In genomic region chr4:63474439-63474838, GRCm38 (mm10) we compare ENCODE assay signal across 22 mouse cellular contexts. TPM values are rescaled to one million over a fixed set of nuclear protein-coding genes. Genes with fewer than 3 reads are reported as not detected.
DNase-seq lines count a peak whose midpoint lies in the region; ATAC-seq lines count a peak whose summit lies in the region.
"Had no signal": no experiment of that assay in that cellular context is flagged by ENCODE, and none has a peak within 500 bp of the region (broad histone marks: within the 10 kb centered on the region; RNA-seq: fewer than 3 reads in every experiment).

No protein-coding gene starts in this region.

- peaks cover 29% of the 10 kb centered on the region for H3K36me3 ChIP-seq in forebrain, embryonic 10.5 days (replicated peaks)
- no peaks in the 10 kb centered on the region for H3K36me3 ChIP-seq in forebrain, embryonic 16.5 days (ENCODE audit: control insufficient read depth, insufficient read depth)
- peaks cover 41% of the 10 kb centered on the region for H3K36me3 ChIP-seq in midbrain, embryonic 10.5 days
- H3K36me3 ChIP-seq in midbrain, embryonic 15.5 days (replicated peaks), result no peaks in the 10 kb centered on the region
- H3K36me3 ChIP-seq: embryonic facial prominence, embryonic 12.5 days; hindbrain, embryonic 13.5 days; liver, embryonic 12.5 days had no signal

- 11% methylated on average over 2 of the region's 2 CpGs for WGBS in forebrain, embryonic 10.5 days
- WGBS in forebrain, embryonic 16.5 days, result 10% methylated on average over 2 of the region's 2 CpGs
- 13% methylated on average over 2 of the region's 2 CpGs for WGBS in midbrain, embryonic 10.5 days
- 15% methylated on average over 2 of the region's 2 CpGs for WGBS in midbrain, embryonic 15.5 days

- no peak overlapping the region for H3K9ac ChIP-seq in forebrain, embryonic 16.5 days (replicated peaks; ENCODE audit: low read depth, low read length)
- H3K9ac ChIP-seq in midbrain, embryonic 15.5 days, result no peak overlapping the region
- H3K9ac ChIP-seq: embryonic facial prominence, embryonic 12.5 days; hindbrain, embryonic 13.5 days; liver, embryonic 12.5 days; lung, embryonic 14.5 days had no signal

- H3K4me2 ChIP-seq in forebrain, embryonic 16.5 days (ENCODE audit: low read length), result no peak overlapping the region
- H3K4me2 ChIP-seq in midbrain, embryonic 15.5 days, result no peak overlapping the region
- H3K4me2 ChIP-seq: embryonic facial prominence, embryonic 12.5 days; hindbrain, embryonic 13.5 days; liver, embryonic 12.5 days; lung, embryonic 14.5 days had no signal

- H3K9me3 ChIP-seq in forebrain, embryonic 10.5 days, result no peaks in the 10 kb centered on the region
- no peaks in the 10 kb centered on the region for H3K9me3 ChIP-seq in forebrain, embryonic 16.5 days (ENCODE audit: control insufficient read depth, low read length)
- H3K9me3 ChIP-seq in midbrain, embryonic 10.5 days (replicated peaks), result no peaks in the 10 kb centered on the region
- no peaks in the 10 kb centered on the region for H3K9me3 ChIP-seq in midbrain, embryonic 15.5 days
- H3K9me3 ChIP-seq: embryonic facial prominence, embryonic 12.5 days; hindbrain, embryonic 13.5 days; liver, embryonic 12.5 days had no signal

- 0 out of 2 replicates have a peak overlapping the region, but pooled peaks have one; percentile 37 for H3K27ac ChIP-seq in forebrain, embryonic 10.5 days
- H3K27ac ChIP-seq in forebrain, embryonic 16.5 days (ENCODE audit: low read length), result no peak overlapping the region
- peak overlapping the region; percentile 33 for H3K27ac ChIP-seq in midbrain, embryonic 10.5 days (replicated peaks)
- H3K27ac ChIP-seq in midbrain, embryonic 15.5 days, result no peak overlapping the region
- H3K27ac ChIP-seq: embryonic facial prominence, embryonic 12.5 days; heart, adult 2 months; hindbrain, embryonic 13.5 days; liver, embryonic 12.5 days; macrophage had no signal

- H3K4me3 ChIP-seq in forebrain, embryonic 10.5 days, result no peak overlapping the region
- no peak overlapping the region for H3K4me3 ChIP-seq in forebrain, embryonic 16.5 days (replicated peaks; ENCODE audit: low read length)
- no peak overlapping the region for H3K4me3 ChIP-seq in midbrain, embryonic 10.5 days
- no peak overlapping the region for H3K4me3 ChIP-seq in midbrain, embryonic 15.5 days
- H3K4me3 ChIP-seq: embryonic facial prominence, embryonic 12.5 days; heart, adult 2 months; hindbrain, embryonic 13.5 days; liver, embryonic 12.5 days had no signal

- peaks cover 34% of the 10 kb centered on the region for H3K4me1 ChIP-seq in forebrain, embryonic 10.5 days
- H3K4me1 ChIP-seq in forebrain, embryonic 16.5 days (replicated peaks; ENCODE audit: control insufficient read depth, insufficient read depth, low read length), result no peaks in the 10 kb centered on the region
- peaks cover 46% of the 10 kb centered on the region for H3K4me1 ChIP-seq in midbrain, embryonic 10.5 days
- H3K4me1 ChIP-seq in midbrain, embryonic 15.5 days, result peaks cover 9% of the 10 kb centered on the region
- H3K4me1 ChIP-seq: liver, embryonic 12.5 days had no signal

- H3K27me3 ChIP-seq in forebrain, embryonic 10.5 days (ENCODE audit: poor library complexity, severe bottlenecking), result no peaks in the 10 kb centered on the region
- H3K27me3 ChIP-seq in forebrain, embryonic 16.5 days (replicated peaks; ENCODE audit: control insufficient read depth, insufficient read depth, low read length), result no peaks in the 10 kb centered on the region
- H3K27me3 ChIP-seq in midbrain, embryonic 10.5 days (ENCODE audit: low read depth, poor library complexity, severe bottlenecking), result no peaks in the 10 kb centered on the region
- no peaks in the 10 kb centered on the region for H3K27me3 ChIP-seq in midbrain, embryonic 15.5 days (replicated peaks)
- H3K27me3 ChIP-seq: embryonic facial prominence, embryonic 12.5 days; hindbrain, embryonic 13.5 days; liver, embryonic 12.5 days; Patski had no signal

- no peak for ATAC-seq in forebrain, embryonic 16.5 days
- ATAC-seq in midbrain, embryonic 15.5 days (replicated peaks), result no peak
- ATAC-seq in common myeloid progenitor, adult 5-6 weeks (replicated peaks; ENCODE audit: low read depth, poor library complexity, severe bottlenecking), result peak; percentile 61
- ATAC-seq: intestine, embryonic 16.5 days; liver, embryonic 12.5 days; Patski had no signal

- DNase-seq in forebrain, embryonic 10.5 days (ENCODE audit: extremely low spot score, low spot score), result no peak
- DNase-seq in midbrain, embryonic 10.5 days (ENCODE audit: low spot score), result no peak
- peak; percentile 56 for DNase-seq in thymus, postnatal 14 days
- no peak for DNase-seq in adipocyte (ENCODE audit: low spot score)
- DNase-seq in kidney, adult 18-20 months, result no peak
- DNase-seq: B cell, adult 2 months; cerebellum, adult 9-10 months; gastrocnemius, postnatal 10 days; heart, adult 2 months; layer of hippocampus, postnatal 36 days; lung, embryonic 14.5 days; retina, postnatal 1 day; right cerebral cortex, postnatal 4 days had no signal

RNA-seq across cellular contexts. Expression of gene Whrn, which starts 21.4 kb away (rescaled TPM):
- 4.6 and 5.1 TPM in 2 replicates for polyA plus RNA-seq in forebrain, embryonic 10.5 days (2016; fragmentation: Nextera tagmentation; extraction: Ambion mirVana)
- polyA plus RNA-seq in forebrain, embryonic 16.5 days (2015; fragmentation: Nextera tagmentation; extraction: Ambion mirVana), result 5.1 and 6.4 TPM in 2 replicates
- 8.6 and 8.8 TPM in 2 replicates for polyA plus RNA-seq in midbrain, embryonic 10.5 days (2016; fragmentation: Nextera tagmentation; extraction: Ambion mirVana)
- polyA plus RNA-seq in midbrain, embryonic 15.5 days (2015; fragmentation: Nextera tagmentation; extraction: Ambion mirVana), result 6.5 and 7.5 TPM in 2 replicates
- 0.97 and 4.7 TPM in 2 replicates for total RNA-seq in common myeloid progenitor, adult 5-6 weeks (2017)

Comparison
In these comparisons a context has a peak if more than half of its experiments do, and no peak if none do; other contexts are left out.
1. H3K27ac ChIP-seq: peak in forebrain, embryonic 10.5 days (single experiment) and midbrain, embryonic 10.5 days (single experiment); none in forebrain, embryonic 16.5 days (single experiment) and midbrain, embryonic 15.5 days (single experiment).